Mouse (Mus musculus): ENCODE data around the gene Tuba8.

DNA sequence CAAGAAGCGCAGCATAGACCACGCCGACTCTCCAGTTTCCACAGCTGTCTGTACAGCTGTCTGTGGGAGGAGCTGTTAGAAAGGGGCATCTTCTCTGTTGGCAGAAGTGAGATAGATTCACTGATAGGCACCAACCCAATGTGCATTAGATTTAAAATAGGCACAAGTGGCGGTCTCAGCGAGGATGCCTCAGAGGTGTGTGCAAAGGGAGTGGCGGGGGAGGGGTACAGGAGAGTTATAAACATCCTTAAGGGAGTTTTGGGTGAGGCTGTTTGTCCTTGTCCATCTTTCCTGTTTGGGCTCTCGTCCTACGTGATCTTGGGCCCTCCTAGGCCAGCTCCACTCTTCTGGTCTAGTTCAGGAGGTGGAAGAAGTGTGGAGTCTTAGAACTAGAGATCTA lies 17.9 kb downstream of the Tuba8 start:
- TF ChIP-seq POLR2A (IDR thresholded peaks at IDR 0.05; ENCODE audit: low read depth, low read length): no peak
- no peak for TF ChIP-seq CTCF (conservative IDR thresholded peaks at IDR 0.05; ENCODE audit: insufficient read depth, insufficient read length, low read depth, low read length)

Data from kidney, adult 2 months (tissue).